Mouse (Mus musculus) lung, embryonic 16.5 days (tissue): ENCODE measurements around the gene Defb19. TPM values are rescaled to one million over a fixed set of nuclear protein-coding genes. Genes with fewer than 3 reads are reported as not detected.

Source experiments
- ATAC-seq: fragments of 200-750 bp; cut with Nextera tagmentation; 2 replicates; pipeline ENCODE4 v1.8.0; 2017; ENCODE audit warnings: low read depth, mild to moderate bottlenecking, moderate library complexity
- H3K27ac ChIP-seq: fragments of 300-500 bp; sonication (generic); 2 replicates; pipeline ENCODE4 v1.5.1; 2014; ENCODE audit warnings: mild to moderate bottlenecking, control low read depth, low read length
- H3K27me3 ChIP-seq: fragments of 300-500 bp; sonication (generic); 2 replicates; pipeline ENCODE4 v1.6.1; 2014; ENCODE audit warnings: low read depth, low read length, mixed read lengths; ENCODE audit not compliant: control insufficient read depth, insufficient read depth
- H3K36me3 ChIP-seq: fragments of 300-500 bp; sonication (generic); 2 replicates; pipeline ENCODE4 v1.6.1; 2014; ENCODE audit warnings: low read length; ENCODE audit not compliant: control insufficient read depth, insufficient read depth
- H3K4me1 ChIP-seq: fragments of 300-500 bp; sonication (generic); replicated peaks from 2 replicates; pipeline ENCODE4 v1.6.1; 2014; ENCODE audit warnings: low read length, mixed read lengths; ENCODE audit not compliant: control insufficient read depth, insufficient read depth
- H3K4me2 ChIP-seq: fragments of 300-500 bp; sonication (generic); 2 replicates; pipeline ENCODE4 v1.6.1; 2014; ENCODE audit warnings: low read depth, low read length, control low read depth
- H3K4me3 ChIP-seq: fragments of 300-500 bp; sonication (generic); 2 replicates; pipeline ENCODE4 v1.5.1; 2014; ENCODE audit warnings: mild to moderate bottlenecking, low read length, control low read depth
- H3K9ac ChIP-seq: fragments of 300-500 bp; sonication (generic); 2 replicates; pipeline ENCODE4 v1.6.1; 2014; ENCODE audit warnings: low read length, control low read depth
- H3K9me3 ChIP-seq: fragments of 300-500 bp; sonication (generic); 2 replicates; pipeline ENCODE4 v1.6.1; 2016; ENCODE audit warnings: low read length; ENCODE audit not compliant: control insufficient read depth
- WGBS: fragments of 180-500 bp; shearing (Covaris S2); extraction: QIAGEN DNeasy Blood & Tissue Kit; methylation state at CpG from one replicate; pipeline ENCODE4 v1.1.7; 2014; 5-methylcytosine and 5-hydroxymethylcytosine counted together
- polyA plus RNA-seq: library from polyadenylated mRNA; unstranded; fragments of >200 nt; fragmentation: Nextera tagmentation; extraction: Ambion mirVana; gene quantifications from 2 replicates; pipeline ENCODE4 v1.2.1, GENCODE M21; 2015

Defb19 gene
- polyA plus RNA-seq, 1 experiment from 2014 or later = not detected

DNA sequence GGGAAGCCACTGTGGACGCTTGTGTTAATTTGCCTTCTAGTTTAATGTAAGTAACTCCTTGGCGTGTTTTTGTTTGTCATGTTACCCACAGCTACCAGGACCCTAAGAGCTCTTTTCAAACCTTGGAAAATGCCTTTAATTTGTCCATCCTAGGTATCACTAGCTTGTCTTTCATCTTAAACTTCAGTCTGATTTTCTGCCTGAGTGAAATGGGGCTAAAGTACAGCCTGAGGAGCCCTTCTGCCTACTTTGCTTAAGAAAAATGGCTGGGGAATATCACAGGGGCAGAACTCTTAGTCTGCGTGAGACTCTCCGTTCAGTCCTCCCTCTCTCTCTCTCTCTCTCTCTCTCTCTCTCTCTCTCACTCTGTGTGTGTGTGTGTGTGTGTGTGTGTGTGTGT, 10.2 kb downstream of the Defb19 start:
- no peak overlapping the region for H3K4me3 ChIP-seq
- H3K4me1 ChIP-seq = no peaks in the 10 kb centered on the region
- H3K9me3 ChIP-seq = no peaks in the 10 kb centered on the region
- no peak overlapping the region for H3K9ac ChIP-seq
- no peaks in the 10 kb centered on the region for H3K36me3 ChIP-seq
- H3K27me3 ChIP-seq = no peaks in the 10 kb centered on the region; the same call in 1 of the 2 replicates
- no peak for ATAC-seq
- H3K4me2 ChIP-seq = no peak overlapping the region
- no peak overlapping the region for H3K27ac ChIP-seq
- 74% methylated on average over 4 of the region's 4 CpGs for WGBS

DNA sequence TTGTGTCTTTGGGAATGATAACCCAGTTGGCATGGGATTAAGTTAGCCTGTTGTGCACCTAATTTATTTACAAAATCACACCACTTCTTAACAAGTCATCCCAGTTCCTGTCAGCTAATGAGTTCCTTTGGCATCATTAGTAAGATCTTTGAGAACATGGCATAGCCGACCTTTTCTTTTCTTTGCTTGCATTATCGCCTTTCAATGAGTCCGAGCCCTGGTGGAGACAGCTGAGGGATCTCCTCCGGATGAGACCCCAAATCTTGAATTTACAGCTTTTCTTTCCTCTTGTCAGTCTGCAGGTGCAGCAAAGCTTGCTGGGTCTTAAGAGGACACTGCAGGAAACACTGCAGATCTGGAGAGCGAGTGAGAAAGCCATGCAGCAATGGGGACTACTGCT, 11.1 kb downstream of the Defb19 start, which contains the start of gene Gm17416:
Gm17416 (plus strand) TSS at position 301 of the 400 bp plus-strand sequence.
- no peak for ATAC-seq
- H3K36me3 ChIP-seq = no peaks in the 10 kb centered on the region
- no peaks in the 10 kb centered on the region for H3K4me1 ChIP-seq
- 85% methylated on average over 5 of the region's 5 CpGs for WGBS
- no peaks in the 10 kb centered on the region; the same call in 1 of the 2 replicates for H3K27me3 ChIP-seq
- no peak within 1 kb of the TSS for H3K9ac ChIP-seq
- H3K9me3 ChIP-seq = no peaks in the 10 kb centered on the region
- no peak within 1 kb of the TSS for H3K4me2 ChIP-seq
- H3K4me3 ChIP-seq = no peak within 1 kb of the TSS
- H3K27ac ChIP-seq = no peak within 1 kb of the TSS

DNA sequence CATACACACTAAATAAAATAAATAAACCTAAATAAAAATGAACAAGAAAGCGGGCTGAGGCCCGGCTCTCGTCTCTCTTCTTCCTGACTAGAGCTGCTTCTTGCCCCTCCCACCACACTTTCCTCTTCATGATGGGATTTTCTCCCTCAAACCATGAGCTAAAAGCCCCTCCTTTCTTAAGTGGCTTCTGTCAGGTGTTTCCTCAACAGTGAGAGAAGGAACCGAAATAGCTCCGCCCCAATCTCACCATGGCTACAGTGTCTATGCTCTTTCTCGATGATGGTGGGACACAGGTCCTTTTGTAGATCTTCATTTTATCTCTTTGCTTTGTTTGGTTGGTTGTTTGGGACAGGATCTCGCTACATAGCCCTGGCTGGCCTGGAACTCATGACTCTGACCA, 23.5 kb downstream of the Defb19 start:
- no peaks in the 10 kb centered on the region for H3K4me1 ChIP-seq
- 74% methylated on average over 7 of the region's 7 CpGs for WGBS
- no peak overlapping the region for H3K4me3 ChIP-seq
- no peaks in the 10 kb centered on the region for H3K27me3 ChIP-seq
- no peaks in the 10 kb centered on the region for H3K36me3 ChIP-seq
- no peak overlapping the region for H3K4me2 ChIP-seq
- no peak for ATAC-seq
- no peak overlapping the region for H3K9ac ChIP-seq
- H3K9me3 ChIP-seq = no peaks in the 10 kb centered on the region
- no peak overlapping the region for H3K27ac ChIP-seq

DNA sequence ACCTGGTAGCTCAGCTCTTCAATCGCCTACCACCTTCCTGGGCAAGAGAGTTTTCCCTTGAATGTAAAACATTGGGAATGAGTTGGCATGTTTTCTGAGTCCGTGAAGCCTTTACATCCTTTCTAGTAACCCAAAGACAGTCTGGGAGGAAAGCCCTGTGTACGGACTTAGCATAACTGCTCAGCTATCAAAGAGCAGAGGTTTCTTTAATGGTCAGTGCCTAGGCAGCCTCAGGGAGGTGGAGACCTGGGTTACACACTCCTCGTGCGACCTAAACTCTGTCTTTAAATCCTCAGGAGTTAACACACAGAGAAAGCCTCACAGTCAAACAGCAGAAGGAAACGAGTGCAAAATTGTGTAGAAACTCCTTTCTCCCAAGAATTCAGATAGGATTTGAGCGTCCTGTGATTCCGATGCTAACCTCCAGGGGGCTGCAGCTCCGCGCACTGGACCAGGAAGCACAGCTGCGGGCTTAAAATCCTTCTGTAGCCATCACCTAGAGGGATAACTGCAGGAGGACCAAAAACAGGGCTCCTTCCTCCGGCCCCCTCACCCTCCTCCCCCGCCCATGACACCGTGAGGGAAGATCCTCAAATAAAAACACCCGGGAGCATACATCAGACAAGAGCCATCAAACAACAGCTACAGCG, 26.2 kb downstream of the Defb19 start:
- Histone ChIP-seq H3K9me3 (no peaks in the 10 kb centered on the region), H3K9ac (no peak overlapping the region), H3K4me3 (no peak overlapping the region), H3K4me1 (no peaks in the 10 kb centered on the region), H3K36me3 (no peaks in the 10 kb centered on the region), H3K27ac (no peak overlapping the region), H3K27me3 (no peaks in the 10 kb centered on the region; the same call in 1 of the 2 replicates), H3K4me2 (peak overlapping the region; percentile 30)
- ATAC-seq = no peak
- 9% methylated on average over 16 of the region's 16 CpGs for WGBS

DNA sequence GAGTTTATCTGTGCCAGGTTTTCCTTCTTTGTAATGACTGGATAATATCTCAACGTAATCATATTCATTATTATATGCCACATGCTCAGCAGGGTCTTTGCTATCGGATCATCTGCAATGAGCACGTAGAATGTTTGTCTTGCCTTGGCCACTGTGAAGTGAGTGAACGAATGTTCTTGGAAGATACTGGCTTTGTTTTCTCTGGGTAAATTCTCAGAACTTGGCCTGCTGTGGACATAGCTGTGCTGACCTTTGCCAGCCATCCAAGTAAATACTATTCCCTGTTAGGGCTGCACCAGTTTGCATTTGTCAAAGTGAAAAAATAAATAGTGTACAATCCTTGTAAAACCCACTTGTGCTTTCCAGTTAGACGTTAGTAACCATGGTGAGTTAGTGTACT, 32.0 kb downstream of the Defb19 start:
- no peak for ATAC-seq

DNA sequence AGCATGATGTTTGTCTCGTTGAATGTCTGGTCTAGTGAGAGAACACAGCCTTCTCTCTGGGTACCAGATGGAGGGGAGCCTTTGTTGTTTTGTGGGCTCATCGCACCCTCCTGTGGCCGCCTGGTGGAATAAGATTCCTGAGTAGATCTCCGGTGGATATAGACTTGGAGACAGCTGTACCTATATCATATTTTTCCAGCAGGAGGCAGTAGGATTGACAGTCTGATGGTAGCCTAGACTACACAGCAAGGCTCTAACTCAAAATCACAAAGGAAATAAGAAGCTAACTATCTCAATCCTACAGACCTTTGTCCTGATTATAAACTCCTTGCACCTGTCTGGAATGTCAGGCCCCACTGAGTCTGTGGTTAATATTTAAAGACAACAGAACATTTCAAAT, 35.4 kb downstream of the Defb19 start:
- WGBS = 11% methylated on average over 4 of the region's 4 CpGs
- no peak overlapping the region for H3K4me2 ChIP-seq
- H3K9ac ChIP-seq = no peak overlapping the region
- H3K27me3 ChIP-seq = no peaks in the 10 kb centered on the region
- H3K4me3 ChIP-seq = no peak overlapping the region
- H3K4me1 ChIP-seq = no peaks in the 10 kb centered on the region
- peaks cover 4% of the 10 kb centered on the region; the same call in 1 of the 2 replicates for H3K9me3 ChIP-seq
- no peak overlapping the region for H3K27ac ChIP-seq
- no peaks in the 10 kb centered on the region for H3K36me3 ChIP-seq
- ATAC-seq = peak; percentile 54

More for the DNA sequence above, 32.0 kb downstream of the Defb19 start:
- no peaks in the 10 kb centered on the region for H3K9me3 ChIP-seq
- H3K27ac ChIP-seq = no peak overlapping the region
- H3K9ac ChIP-seq = no peak overlapping the region
- 48% methylated on average over 5 of the region's 5 CpGs for WGBS
- no peak overlapping the region for H3K4me3 ChIP-seq
- H3K4me1 ChIP-seq = no peaks in the 10 kb centered on the region
- H3K36me3 ChIP-seq = no peaks in the 10 kb centered on the region
- no peak overlapping the region for H3K4me2 ChIP-seq
- H3K27me3 ChIP-seq = no peaks in the 10 kb centered on the region; the same call in 1 of the 2 replicates

DNA sequence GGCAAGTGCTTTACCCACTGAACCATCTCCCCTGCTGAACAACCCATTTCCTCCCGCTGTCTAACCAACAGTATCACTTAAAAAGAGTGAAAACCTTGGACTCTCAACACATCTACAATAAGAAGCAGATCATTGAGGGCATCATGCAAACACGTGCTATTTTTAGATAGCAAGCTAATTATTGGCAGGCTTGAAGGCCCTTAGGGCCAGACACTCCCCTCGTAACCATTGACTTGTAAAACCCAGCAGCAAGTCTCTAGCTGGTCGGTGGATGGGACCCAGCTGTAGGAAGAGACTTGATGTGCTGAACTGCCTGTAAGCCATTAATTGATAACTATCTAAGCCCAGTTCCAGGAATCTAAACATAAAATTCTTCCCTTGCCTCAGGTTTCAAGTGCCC, 36.6 kb downstream of the Defb19 start:
- H3K27me3 ChIP-seq = no peaks in the 10 kb centered on the region
- ATAC-seq = no peak
- 59% methylated on average over 4 of the region's 4 CpGs for WGBS
- H3K4me2 ChIP-seq = no peak overlapping the region
- H3K27ac ChIP-seq = no peak overlapping the region
- no peaks in the 10 kb centered on the region for H3K36me3 ChIP-seq
- H3K9me3 ChIP-seq = peaks cover 4% of the 10 kb centered on the region; the same call in 1 of the 2 replicates
- no peak overlapping the region for H3K4me3 ChIP-seq
- H3K4me1 ChIP-seq = no peaks in the 10 kb centered on the region
- H3K9ac ChIP-seq = no peak overlapping the region

DNA sequence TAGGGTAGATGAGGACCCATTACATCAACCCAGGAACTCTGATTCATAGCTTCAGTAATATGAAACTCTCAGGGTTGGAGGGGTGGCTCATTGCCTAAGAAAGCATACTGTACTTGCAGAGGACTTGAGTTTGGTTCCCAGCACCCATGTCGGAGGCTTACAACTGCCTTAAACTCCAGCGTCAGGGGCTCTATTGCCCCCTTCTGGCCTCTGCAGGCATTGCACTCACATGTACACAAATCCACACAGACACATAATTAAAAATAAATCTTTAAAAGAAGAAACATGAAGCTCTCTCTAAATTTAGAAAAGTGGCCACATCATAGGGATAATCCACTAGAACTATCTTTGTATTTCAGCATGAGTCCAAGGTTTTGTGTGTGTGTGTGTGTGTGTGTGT, 37.2 kb downstream of the Defb19 start:
- WGBS = 68% methylated on average over 2 of the region's 2 CpGs
- Histone ChIP-seq H3K36me3 (no peaks in the 10 kb centered on the region), H3K4me2 (no peak overlapping the region), H3K27me3 (no peaks in the 10 kb centered on the region), H3K27ac (no peak overlapping the region), H3K9ac (no peak overlapping the region), H3K4me3 (no peak overlapping the region), H3K4me1 (no peaks in the 10 kb centered on the region), H3K9me3 (peaks cover 4% of the 10 kb centered on the region; the same call in 1 of the 2 replicates)
- no peak for ATAC-seq

DNA sequence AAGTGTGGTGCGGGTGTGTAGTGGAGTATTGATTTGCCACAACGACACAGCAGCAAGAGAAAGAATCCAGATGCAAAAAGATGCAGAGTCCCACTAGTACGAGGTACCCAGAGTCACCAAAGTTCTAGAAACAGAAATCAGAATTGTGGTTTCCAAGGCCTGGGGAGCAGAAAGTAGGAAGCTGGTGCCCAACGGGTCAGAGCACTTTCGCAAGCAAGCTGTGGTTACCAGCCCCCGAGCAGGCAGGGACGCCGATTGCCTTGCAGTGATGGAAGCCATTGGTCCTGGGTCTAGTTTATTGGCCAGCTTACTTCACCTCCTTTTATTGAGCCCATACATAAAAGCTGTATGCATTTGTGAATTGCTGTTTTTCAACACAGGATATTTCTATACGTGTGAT, 38.1 kb downstream of the Defb19 start:
- Histone ChIP-seq H3K4me1 (no peaks in the 10 kb centered on the region), H3K9me3 (peaks cover 4% of the 10 kb centered on the region; the same call in 1 of the 2 replicates), H3K36me3 (no peaks in the 10 kb centered on the region), H3K4me2 (no peak overlapping the region), H3K9ac (no peak overlapping the region), H3K27ac (no peak overlapping the region), H3K27me3 (no peaks in the 10 kb centered on the region), H3K4me3 (no peak overlapping the region)
- WGBS = 76% methylated on average over 9 of the region's 9 CpGs
- ATAC-seq = no peak
